Mouse (Mus musculus) gastrocnemius, adult 2 months (tissue): ENCODE measurements around the gene Srp14. TPM values are rescaled to one million over a fixed set of nuclear protein-coding genes. Genes with fewer than 3 reads are reported as not detected.

Source experiments
- DNase-seq: peaks from one replicate; pipeline ENCODE4 v3.0.0; 2022
- H3K27ac ChIP-seq: fragments of 200-600 bp; 2 replicates; pipeline ENCODE4 v1.8.1; 2022; ENCODE audit warnings: mild to moderate bottlenecking
- H3K4me3 ChIP-seq: fragments of 200-600 bp; 2 replicates; pipeline ENCODE4 v1.8.1; 2022; ENCODE audit warnings: mild to moderate bottlenecking, moderate library complexity
- CTCF ChIP-seq: fragments of 200-600 bp; IDR thresholded peaks from 2 replicates; pipeline ENCODE4 v1.8.1; 2022; ENCODE audit warnings: antibody characterized with exemption, mild to moderate bottlenecking, moderate library complexity
- intact Hi-C: fragments of 180-260 bp; cut with DNase I; formaldehyde crosslinking; loops from one replicate; pipeline ENCODE4 v1.15.1; 2025
- total RNA-seq, 2 experiments: library from RNA; stranded (reverse); gene quantifications; 2 replicates each; pipeline ENCODE4 v1.2.3; 2021

The Srp14 gene
- total RNA-seq, 2 experiments from 2014 or later: 120 to 133 TPM

DNA sequence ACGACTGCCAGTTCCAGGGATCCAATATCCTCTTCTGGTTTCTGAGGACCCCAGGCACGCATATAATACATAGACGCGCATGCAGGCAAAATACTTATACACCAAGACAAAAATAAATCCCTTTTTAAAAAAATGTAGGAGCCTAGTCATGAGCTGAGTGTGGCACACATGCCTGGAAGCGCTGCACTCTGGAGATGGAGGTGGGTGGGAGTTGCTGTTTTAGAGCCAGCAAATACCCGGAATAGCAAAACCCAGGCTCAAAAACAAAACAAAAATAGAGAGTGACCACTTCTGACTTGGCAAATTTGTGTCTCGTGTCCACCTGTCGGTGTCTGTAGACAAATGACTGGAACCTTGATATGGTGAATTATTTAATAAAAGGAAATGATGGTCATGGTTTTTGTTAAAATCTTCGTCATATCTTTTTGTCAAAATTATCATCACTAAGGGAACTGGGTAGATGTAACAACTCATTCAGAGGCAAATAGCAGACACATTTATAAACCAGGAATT lies 4.9 kb upstream of the Srp14 start:
- no peak for DNase-seq
- intact Hi-C loops: no loop called here
- no peak overlapping the region for H3K27ac ChIP-seq
- TF ChIP-seq CTCF: no peak
- H3K4me3 ChIP-seq: no peak overlapping the region

DNA sequence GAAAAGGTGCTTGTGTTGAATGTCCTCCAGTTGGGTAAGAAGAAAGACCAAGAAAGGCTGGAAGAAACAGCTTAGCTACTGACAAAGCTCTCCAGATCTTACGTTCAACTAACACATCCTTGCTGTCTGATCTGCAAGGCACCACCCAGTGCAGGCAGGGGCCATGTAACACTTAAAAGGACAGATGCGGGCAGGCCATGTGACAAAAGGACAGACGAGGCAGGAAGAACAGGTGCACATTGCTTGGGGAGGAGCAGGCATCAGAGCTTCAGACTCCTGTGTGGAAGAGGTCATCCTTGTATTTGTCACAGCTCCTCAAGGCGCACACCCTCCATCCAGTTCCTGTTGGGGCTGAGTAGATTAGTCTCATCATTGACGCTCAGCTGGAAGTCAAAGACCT lies 3.5 kb upstream of the Srp14 start:
- TF ChIP-seq CTCF: no peak
- Histone ChIP-seq H3K27ac (no peak overlapping the region), H3K4me3 (no peak overlapping the region)
- intact Hi-C loops: no loop called here
- DNase-seq: no peak

DNA sequence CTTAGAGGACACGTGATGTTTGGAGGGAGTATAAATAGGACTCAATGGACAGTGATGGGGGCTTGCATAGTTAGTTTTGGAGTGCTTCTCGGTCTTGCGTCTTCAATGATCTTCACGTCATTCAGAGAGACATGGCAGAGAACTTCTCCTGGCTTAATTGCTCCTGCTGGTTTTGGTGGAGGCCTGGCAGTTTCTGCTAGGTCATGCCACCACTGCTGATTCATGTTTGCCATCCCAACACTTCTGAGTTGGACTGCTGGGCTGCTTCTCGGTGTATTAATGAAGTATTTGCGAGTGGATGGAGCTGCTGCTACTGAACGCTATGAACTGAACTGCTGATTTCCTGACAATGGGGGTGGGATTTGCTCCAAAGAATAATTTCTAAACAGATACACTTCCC lies 1.4 kb upstream of the Srp14 start:
- TF ChIP-seq CTCF: no peak
- H3K4me3 ChIP-seq: no peak overlapping the region
- DNase-seq: no peak
- H3K27ac ChIP-seq: no peak overlapping the region
- intact Hi-C loops: no loop called here

DNA sequence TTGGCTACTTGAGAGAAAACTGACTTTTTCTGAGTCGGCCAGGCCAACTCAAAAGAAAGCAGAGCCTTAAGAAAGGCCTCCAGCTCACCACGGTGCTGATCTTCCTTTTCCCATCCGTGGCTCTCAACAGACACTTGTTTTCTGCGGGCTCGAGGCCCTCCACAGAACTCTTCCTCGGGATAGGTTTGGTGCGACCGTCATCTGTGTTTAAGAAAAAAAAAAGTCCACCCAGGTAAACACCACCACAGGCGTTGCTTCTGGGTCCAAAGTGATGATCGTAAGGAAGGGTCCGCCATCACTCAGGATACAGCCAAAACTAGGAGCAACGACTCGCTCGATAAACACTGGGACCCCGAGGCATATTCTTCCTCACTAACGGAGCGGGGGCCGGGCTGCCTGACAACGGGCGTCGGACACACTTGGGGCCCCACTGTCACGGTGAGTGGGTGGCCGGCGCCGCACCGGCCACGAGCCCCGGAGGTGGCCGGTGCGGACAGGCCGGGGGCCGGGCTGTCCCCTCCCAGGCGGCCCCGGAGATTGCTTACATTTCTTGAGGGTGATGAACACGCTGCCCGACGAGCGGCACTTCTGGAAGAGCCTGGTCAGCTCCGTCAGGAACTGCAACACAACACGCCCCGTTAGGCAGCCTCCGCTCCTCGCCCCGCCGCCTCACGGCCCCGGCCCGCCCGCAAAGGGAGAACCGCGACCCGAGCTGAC lies 520 bp downstream of the Srp14 start:
- Histone ChIP-seq H3K27ac (peak overlapping the region; percentile 99), H3K4me3 (peak overlapping the region; percentile 99)
- intact Hi-C loops: no loop called here
- DNase-seq: no peak
- no peak for TF ChIP-seq CTCF

DNA sequence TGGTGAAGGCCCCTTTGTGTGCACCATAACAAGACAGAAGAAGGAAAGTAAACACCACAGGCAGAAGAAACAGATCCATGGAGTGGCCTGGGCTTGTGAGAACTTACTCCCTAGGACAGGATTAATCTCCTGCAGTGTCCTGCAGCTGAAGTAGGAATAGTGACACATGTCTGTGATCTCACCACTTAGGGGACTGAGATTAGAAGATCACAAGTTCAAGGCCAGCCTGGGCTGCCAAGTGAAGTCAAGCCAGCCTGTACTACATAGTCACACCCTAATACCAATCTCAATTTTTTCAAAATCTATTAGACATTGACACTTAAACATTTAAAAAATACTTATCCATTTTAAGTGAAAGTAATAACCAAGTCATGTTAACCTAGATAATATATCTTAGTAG lies 11.2 kb downstream of the Srp14 start:
- Histone ChIP-seq H3K27ac (no peak overlapping the region), H3K4me3 (no peak overlapping the region)
- DNase-seq: no peak
- intact Hi-C loops: no loop called here
- no peak for TF ChIP-seq CTCF

DNA sequence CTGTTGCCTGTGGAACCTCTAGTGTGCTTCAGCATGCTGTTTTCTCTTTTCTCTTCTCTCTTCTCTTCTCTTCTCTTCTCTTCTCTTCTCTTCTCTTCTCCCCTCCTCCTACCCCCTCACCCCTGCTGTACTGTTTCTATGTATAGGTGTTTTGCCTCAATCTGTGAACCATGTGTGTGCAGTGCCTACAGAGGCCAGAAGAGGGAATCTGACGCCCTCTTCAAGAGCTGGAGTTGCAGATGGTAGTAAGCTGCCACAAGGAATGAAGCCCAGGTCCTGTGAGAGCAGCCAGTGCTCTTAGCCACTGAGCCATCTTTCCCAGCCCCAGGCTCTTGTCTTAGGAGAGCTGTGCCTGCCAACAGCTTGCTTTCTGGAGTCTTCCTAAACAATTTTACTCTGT lies 12.9 kb downstream of the Srp14 start:
- DNase-seq: no peak
- intact Hi-C loops: no loop called here
- H3K27ac ChIP-seq: peak overlapping the region; percentile 58
- peak; percentile 14; the same call in 1 of the 2 replicates for TF ChIP-seq CTCF
- H3K4me3 ChIP-seq: no peak overlapping the region

DNA sequence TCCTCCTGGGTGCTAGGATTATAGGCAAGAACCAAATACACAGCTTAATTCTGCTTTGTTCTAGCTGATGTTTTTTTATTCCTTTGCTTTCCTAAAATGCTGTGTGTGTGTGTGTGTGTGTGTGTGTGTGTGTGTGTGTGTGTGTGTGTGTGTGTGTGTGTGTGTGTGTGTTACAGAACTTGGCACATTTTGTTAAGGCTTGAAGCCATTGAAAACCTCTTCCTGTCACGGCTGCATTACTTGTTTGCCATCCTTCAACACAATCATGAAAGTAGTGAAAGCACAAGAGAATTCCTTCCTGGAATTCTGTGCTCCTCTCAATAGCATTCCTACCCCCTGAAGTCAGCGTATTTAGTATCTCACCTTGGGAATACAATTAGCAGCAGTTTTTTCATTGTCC lies 13.6 kb downstream of the Srp14 start:
- no peak for DNase-seq
- intact Hi-C loops: no loop called here
- no peak overlapping the region for H3K4me3 ChIP-seq
- TF ChIP-seq CTCF: no peak
- H3K27ac ChIP-seq: peak overlapping the region; percentile 58

DNA sequence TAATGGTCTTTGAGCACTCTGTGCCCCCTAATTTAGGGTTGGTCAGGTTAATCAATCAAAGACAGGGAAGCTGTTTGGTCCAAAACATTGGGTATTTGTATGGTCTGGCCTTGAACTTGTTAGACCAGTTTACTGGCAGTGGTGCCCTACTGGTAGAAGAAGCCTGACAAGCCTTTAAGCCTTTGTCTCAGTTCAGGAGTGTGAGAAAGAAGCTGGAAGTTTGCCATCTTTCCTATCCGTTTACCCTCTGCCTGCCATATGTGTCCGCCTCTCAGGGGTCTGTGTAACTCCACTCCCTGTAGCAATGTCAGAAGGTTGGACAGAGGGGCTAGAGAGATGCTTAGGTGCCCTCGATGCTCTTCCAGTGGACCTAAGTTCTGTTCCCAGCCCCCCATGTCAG lies 15.1 kb downstream of the Srp14 start:
- Histone ChIP-seq H3K27ac (no peak overlapping the region), H3K4me3 (no peak overlapping the region)
- DNase-seq: no peak
- intact Hi-C loops: no loop called here
- TF ChIP-seq CTCF: no peak

DNA sequence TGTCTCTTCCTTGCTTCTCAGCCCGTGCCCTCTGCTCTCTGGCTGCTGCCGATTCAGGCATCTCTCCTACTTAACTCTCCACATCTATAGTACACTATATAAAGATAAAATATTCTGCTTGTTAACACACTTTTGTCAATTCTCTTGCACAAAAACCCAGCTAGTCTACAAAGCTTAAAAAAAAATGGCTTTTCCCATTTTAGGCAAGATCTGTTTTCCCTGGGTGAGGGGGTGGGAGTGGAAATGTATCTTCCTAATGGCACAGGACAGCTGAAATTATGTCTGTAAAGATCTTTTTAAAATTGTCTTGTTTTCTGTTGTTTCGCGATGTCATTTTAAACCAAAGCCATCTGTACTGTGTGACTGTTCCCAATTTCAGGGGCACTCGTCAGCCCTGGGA lies 16.0 kb downstream of the Srp14 start:
- H3K4me3 ChIP-seq: no peak overlapping the region
- no peak for TF ChIP-seq CTCF
- no peak overlapping the region for H3K27ac ChIP-seq
- intact Hi-C loops: no loop called here
- no peak for DNase-seq

DNA sequence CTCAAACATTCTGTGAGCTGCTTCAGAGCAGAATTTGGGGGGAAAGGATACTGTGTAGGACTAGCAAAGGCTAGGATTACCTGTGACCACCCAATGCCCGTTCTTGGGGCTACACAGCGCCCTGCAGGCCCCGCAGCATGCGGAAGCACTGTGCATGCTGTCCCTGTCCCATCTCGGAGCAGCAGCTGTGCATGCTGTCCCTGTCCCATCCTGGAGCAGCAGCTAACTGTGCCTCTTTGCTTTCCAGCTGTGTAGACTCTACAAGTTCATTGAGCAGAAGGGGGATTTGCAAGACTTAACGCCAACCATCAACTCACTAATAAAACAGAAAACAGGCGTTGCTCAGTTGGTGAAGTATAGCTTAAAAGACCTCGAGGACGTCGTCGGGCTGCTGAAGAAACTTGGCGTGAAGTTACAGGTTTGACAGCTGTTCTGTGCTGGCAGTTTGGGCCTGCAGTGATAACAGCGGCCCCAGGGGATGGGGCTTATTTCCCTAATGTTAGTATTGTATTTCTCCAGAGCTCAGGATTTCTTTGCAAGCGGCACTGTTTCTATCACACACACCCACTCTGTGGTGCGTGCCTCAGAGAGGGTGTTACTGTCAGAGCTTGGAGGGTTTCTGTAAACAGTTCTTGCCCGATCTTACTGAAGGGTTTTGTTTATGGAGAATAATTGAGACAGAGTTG lies 17.9 kb downstream of the Srp14 start:
- intact Hi-C loops: no loop called here

DNA sequence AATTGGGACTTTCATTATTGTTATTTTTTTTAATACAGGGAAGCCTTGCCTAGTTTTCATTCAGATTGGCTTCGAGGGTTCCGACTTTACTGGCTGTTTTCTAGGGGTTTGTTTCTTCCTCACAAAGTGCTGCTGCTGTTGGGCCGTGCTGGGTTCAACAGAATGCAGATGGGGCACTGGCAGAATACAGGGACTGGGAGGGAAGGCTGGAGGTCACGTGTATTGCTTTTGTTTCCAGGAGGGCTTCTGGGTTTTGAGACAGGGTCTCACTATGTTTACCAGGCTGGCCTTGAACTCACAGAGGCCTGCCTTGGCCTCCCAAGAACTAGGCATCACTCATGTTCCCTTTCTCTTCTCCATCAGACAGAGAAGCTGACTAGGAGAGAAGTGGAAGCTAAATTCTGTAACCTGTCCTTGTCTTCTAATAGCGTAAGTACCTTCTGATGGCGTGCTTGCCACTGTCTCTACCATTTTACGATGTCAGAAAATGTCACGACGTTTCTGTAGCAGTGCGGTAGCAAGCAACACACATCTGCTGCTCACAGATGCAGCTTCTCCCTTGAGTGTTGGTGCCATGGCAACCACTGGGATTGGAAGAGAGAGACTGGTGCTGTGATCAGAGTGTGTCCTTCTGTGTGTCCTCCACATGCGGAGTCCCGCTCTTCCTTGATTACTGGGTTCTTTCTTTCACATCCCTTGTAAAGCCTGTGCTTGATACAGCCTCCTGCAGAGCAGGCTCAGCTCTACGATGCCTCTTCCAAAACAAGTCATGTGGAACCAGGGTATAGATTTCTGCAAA lies 21.8 kb downstream of the Srp14 start:
- Histone ChIP-seq H3K4me3 (no peak overlapping the region), H3K27ac (no peak overlapping the region)
- no peak for TF ChIP-seq CTCF
- no peak for DNase-seq
- intact Hi-C loops: no loop called here

More for the DNA sequence above, 17.9 kb downstream of the Srp14 start:
- Histone ChIP-seq H3K27ac (no peak overlapping the region), H3K4me3 (no peak overlapping the region)
- no peak for DNase-seq
- no peak for TF ChIP-seq CTCF

DNA sequence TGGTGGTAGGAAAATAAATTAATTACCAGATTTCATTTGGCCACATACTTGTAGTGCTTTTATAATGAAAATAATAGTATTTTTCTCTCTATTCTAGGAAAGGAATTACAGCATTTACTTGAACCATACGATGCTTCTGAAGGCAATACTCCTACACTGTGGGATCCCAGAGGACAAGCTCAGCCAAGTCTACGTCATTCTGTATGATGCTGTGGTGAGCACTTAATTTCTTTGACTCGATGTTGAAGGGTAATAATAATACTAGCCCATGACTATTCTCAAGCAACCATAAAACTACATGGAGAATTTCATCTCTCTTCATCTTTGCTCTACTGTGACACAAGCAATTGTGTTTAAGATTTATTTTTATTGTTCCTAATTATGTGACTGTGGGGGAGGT lies 22.5 kb downstream of the Srp14 start:
- Histone ChIP-seq H3K4me3 (no peak overlapping the region), H3K27ac (no peak overlapping the region)
- TF ChIP-seq CTCF: no peak
- no peak for DNase-seq
- intact Hi-C loops: no loop called here

DNA sequence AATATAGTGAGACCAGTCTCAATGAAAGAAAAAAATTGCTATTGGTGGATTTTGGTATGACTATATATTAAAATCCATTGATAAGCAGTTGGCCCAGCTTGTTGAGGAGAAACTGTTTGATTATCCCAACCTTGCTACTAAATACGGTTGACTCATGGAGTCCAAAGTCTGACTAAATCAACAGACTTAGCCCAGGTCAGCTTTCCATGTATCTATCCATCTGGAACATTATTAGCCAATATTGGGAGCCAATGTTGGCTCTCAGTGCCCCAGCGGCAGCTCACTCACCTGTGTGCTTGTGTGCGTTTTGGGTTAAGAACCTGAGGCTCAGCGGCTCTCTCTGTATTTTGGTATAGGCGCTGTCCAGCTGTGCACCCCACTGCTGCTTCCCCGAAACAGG lies 28.5 kb downstream of the Srp14 start:
- no peak for TF ChIP-seq CTCF
- H3K4me3 ChIP-seq: no peak overlapping the region
- DNase-seq: no peak
- intact Hi-C loops: no loop called here
- no peak overlapping the region for H3K27ac ChIP-seq
